Mouse (Mus musculus) forebrain, embryonic 12.5 days (tissue): ENCODE results near the gene 4930544D05Rik. TPM values are rescaled to one million over a fixed set of nuclear protein-coding genes. Genes with fewer than 3 reads are reported as not detected.

Experiments used
- ATAC-seq: fragments of 200-750 bp; cut with Nextera tagmentation; 2 replicates; pipeline ENCODE4 v1.8.0; 2017; ENCODE audit warnings: moderate TSS enrichment; ENCODE audit not compliant: low FRiP score
- H3K27ac ChIP-seq: fragments of 300-500 bp; sonication (generic); 2 replicates; pipeline ENCODE4 v1.5.1; 2016; ENCODE audit warnings: mild to moderate bottlenecking
- H3K27me3 ChIP-seq: fragments of 300-500 bp; sonication (generic); 2 replicates; pipeline ENCODE4 v1.6.1; 2016; ENCODE audit warnings: mild to moderate bottlenecking
- H3K36me3 ChIP-seq: fragments of 300-500 bp; sonication (generic); replicated peaks from 2 replicates; pipeline ENCODE4 v1.6.1; 2016; ENCODE audit warnings: mild to moderate bottlenecking
- H3K4me1 ChIP-seq: fragments of 300-500 bp; sonication (generic); 2 replicates; pipeline ENCODE4 v1.6.1; 2016
- H3K4me2 ChIP-seq: fragments of 300-500 bp; sonication (generic); 2 replicates; pipeline ENCODE4 v1.6.1; 2016; ENCODE audit warnings: mild to moderate bottlenecking, moderate library complexity
- H3K4me3 ChIP-seq: fragments of 300-500 bp; sonication (generic); replicated peaks from 2 replicates; pipeline ENCODE4 v1.5.1; 2016; ENCODE audit warnings: mild to moderate bottlenecking
- H3K9ac ChIP-seq: fragments of 300-500 bp; sonication (generic); 2 replicates; pipeline ENCODE4 v1.6.1; 2016; ENCODE audit warnings: mild to moderate bottlenecking
- H3K9me3 ChIP-seq: fragments of 300-500 bp; sonication (generic); 2 replicates; pipeline ENCODE4 v1.6.1; 2016
- WGBS: fragments of 180-500 bp; shearing (Covaris S2); methylation state at CpG from one replicate; pipeline ENCODE4 v1.1.7; 2016; 5-methylcytosine and 5-hydroxymethylcytosine counted together
- polyA plus RNA-seq: library from polyadenylated mRNA; unstranded; fragments of >200 nt; fragmentation: Nextera tagmentation; extraction: Ambion mirVana; gene quantifications from 2 replicates; pipeline ENCODE4 v1.2.1, GENCODE M21; 2016

4930544D05Rik gene
- polyA plus RNA-seq, 1 experiment from 2014 or later: not detected

DNA sequence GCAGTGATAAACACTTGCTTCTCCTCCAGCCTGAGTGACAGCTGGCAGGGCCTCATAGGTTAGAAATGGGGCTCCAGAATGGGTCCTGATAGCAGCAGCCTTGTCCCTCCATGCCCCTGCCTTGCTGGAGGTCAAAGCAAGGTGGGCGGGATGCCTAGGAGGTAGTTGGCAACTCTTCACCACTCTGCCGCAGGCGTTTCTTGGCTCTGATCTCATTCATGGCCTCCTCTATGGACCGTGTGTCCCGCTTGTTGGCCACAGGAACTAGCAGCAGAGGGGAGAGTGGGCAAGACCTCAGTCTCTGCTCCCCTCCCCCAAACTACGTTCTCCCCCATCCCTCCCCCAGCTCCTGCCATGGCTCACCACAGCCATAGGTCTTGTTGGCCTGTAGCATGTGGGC, 48.3 kb downstream of the 4930544D05Rik start:
- Histone ChIP-seq H3K4me2 (no peak overlapping the region), H3K36me3 (peaks cover 47% of the 10 kb centered on the region), H3K4me1 (peaks cover 13% of the 10 kb centered on the region), H3K27ac (no peak overlapping the region), H3K9me3 (no peaks in the 10 kb centered on the region), H3K9ac (no peak overlapping the region), H3K27me3 (no peaks in the 10 kb centered on the region), H3K4me3 (no peak overlapping the region)
- no peak for ATAC-seq
- 95% methylated on average over 6 of the region's 6 CpGs for WGBS

DNA sequence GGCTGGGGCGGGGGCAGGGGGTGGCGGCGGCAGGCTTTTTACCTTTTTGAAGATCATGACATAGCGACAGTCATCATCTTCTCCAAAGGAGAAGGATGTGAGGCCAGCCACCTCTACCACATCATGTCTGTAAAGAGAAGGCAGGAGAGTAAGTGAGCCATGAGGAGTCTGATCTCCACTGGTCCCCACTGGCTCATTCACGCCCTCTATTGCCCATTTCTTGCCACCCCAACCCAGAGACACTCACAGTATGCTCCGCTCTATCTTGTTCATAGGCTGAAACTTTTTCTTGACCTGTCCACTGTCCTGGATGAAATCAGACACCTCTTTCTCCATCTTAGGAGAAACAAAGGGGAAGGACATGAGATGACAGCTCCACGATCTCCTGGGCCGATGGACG, 49.1 kb downstream of the 4930544D05Rik start:
- WGBS: 92% methylated on average over 9 of the region's 9 CpGs
- ATAC-seq: no peak
- H3K36me3 ChIP-seq: peaks cover 47% of the 10 kb centered on the region
- no peak overlapping the region for H3K4me2 ChIP-seq
- no peak overlapping the region for H3K9ac ChIP-seq
- no peak overlapping the region for H3K27ac ChIP-seq
- H3K9me3 ChIP-seq: no peaks in the 10 kb centered on the region
- no peaks in the 10 kb centered on the region for H3K27me3 ChIP-seq
- peaks cover 13% of the 10 kb centered on the region for H3K4me1 ChIP-seq
- no peak overlapping the region for H3K4me3 ChIP-seq

Other genes with a start within 250 kb of the 4930544D05Rik start
- gene Pelp1, start 205.8 kb upstream of the 4930544D05Rik start, polyA plus RNA-seq: 40.3 and 46.2 TPM in 2 replicates
- 36.9 and 40.5 TPM in 2 replicates for gene Arrb2, start 183.2 kb upstream of the 4930544D05Rik start, polyA plus RNA-seq
- 32.1 and 32.5 TPM in 2 replicates for gene Med11, start 163.9 kb upstream of the 4930544D05Rik start, polyA plus RNA-seq
- gene Zmynd15, start 156.4 kb upstream of the 4930544D05Rik start, polyA plus RNA-seq: 0.35 and 0.43 TPM in 2 replicates
- 0.74 and 1.0 TPM in 2 replicates for gene Cxcl16, start 155.9 kb upstream of the 4930544D05Rik start, polyA plus RNA-seq
- 0.35 and 0.49 TPM in 2 replicates for gene Tm4sf5, start 110.6 kb upstream of the 4930544D05Rik start, polyA plus RNA-seq
- not detected in 2 replicates for gene Vmo1, start 101.2 kb upstream of the 4930544D05Rik start, polyA plus RNA-seq
- gene Gltpd2, start 96.7 kb upstream of the 4930544D05Rik start, polyA plus RNA-seq: not detected in 2 replicates
- 758 and 788 TPM in 2 replicates for gene Psmb6, start 90.5 kb upstream of the 4930544D05Rik start, polyA plus RNA-seq
- not detected in 2 replicates for gene Gm40193, start 82.9 kb upstream of the 4930544D05Rik start, polyA plus RNA-seq
- gene Pld2, start 75.8 kb upstream of the 4930544D05Rik start, polyA plus RNA-seq: 3.4 and 4.0 TPM in 2 replicates
- 15.3 and 17.4 TPM in 2 replicates for gene Mink1, start 53.0 kb upstream of the 4930544D05Rik start, polyA plus RNA-seq
- gene Chrne, start 3.4 kb downstream of the 4930544D05Rik start, polyA plus RNA-seq: not detected in 2 replicates
- 0.23 and 0.33 TPM in 2 replicates for gene Gp1ba, start 23.3 kb downstream of the 4930544D05Rik start, polyA plus RNA-seq
- gene Rnf167, start 31.4 kb downstream of the 4930544D05Rik start, polyA plus RNA-seq: 85.1 and 96.1 TPM in 2 replicates
- 139 and 141 TPM in 2 replicates for gene Slc25a11, start 31.6 kb downstream of the 4930544D05Rik start, polyA plus RNA-seq
- gene Pfn1, start 38.8 kb downstream of the 4930544D05Rik start, polyA plus RNA-seq: 1,070 and 1,131 TPM in 2 replicates
- gene Eno3, start 41.4 kb downstream of the 4930544D05Rik start, polyA plus RNA-seq: 9.0 and 9.7 TPM in 2 replicates
- 144 and 149 TPM in 2 replicates for gene Spag7, start 53.6 kb downstream of the 4930544D05Rik start, polyA plus RNA-seq
- gene Camta2, start 72.3 kb downstream of the 4930544D05Rik start, polyA plus RNA-seq: 12.6 and 13.9 TPM in 2 replicates
- 0.55 and 0.96 TPM in 2 replicates for gene Inca1, start 84.3 kb downstream of the 4930544D05Rik start, polyA plus RNA-seq
- gene Kif1c, start 84.7 kb downstream of the 4930544D05Rik start, polyA plus RNA-seq: 1.7 and 3.2 TPM in 2 replicates
- 10.7 and 11.4 TPM in 2 replicates for gene Zfp3, start 148.4 kb downstream of the 4930544D05Rik start, polyA plus RNA-seq
- not detected in 2 replicates for gene Scimp, start 196.7 kb downstream of the 4930544D05Rik start, polyA plus RNA-seq
- gene Rabep1, start 228.9 kb downstream of the 4930544D05Rik start, polyA plus RNA-seq: 55.2 and 57.7 TPM in 2 replicates